Comparison of ENCODE assay signal across 10 mouse cellular contexts in the genomic region with DNA sequence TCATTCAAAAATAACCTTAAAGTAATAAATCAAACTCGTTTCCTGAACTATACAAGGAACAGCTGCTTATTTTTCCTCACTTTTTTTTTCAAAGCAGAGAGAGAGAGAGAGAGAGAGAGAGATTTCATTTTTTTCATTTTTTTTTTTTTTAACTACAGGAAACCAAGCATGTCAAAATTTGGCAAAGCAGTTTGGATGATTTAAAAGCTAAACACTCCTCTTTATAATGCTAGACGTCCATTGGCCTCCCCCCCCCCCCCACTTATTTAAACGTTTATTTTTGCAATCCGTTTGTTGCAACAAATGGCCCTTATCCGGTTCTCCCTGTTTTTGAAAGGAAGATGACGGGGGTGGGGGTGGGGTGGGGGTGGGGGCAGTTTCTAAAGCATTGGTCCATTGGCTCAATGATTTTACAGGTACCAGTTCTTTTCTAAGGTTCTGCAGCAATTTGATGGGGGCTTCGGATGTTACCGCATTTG. TPM values are rescaled to one million over a fixed set of nuclear protein-coding genes. Genes with fewer than 3 reads are reported as not detected.
DNase-seq lines count a peak whose midpoint lies in the region; ATAC-seq and TF ChIP-seq lines count a peak whose summit lies in the region.
"Had no signal": no experiment of that assay in that cellular context is flagged by ENCODE, and none has a peak within 500 bp of the region (broad histone marks: within the 10 kb centered on the region; RNA-seq: fewer than 3 reads in every experiment).

No protein-coding gene starts in this region.

- no peak for DNase-seq in heart, embryonic 10.5 days (ENCODE audit: low spot score)
- no peak for DNase-seq in heart, adult 18-20 months
- peak; percentile 73 for DNase-seq in 416B (ENCODE audit: low read depth)
- no peak for DNase-seq in forebrain, postnatal 0 days
- no peak for DNase-seq in liver, embryonic 13.5 days
- no peak for DNase-seq in layer of hippocampus, adult 11-12 months (ENCODE audit: low spot score)
- no peak for DNase-seq in cerebellum, adult 2 months
- DNase-seq in B cell, adult 2 months = no peak
- DNase-seq: cerebellum, adult 9-11 months; gastrocnemius, postnatal 25 days had no signal

- H3K4me2 ChIP-seq in forebrain, postnatal 0 days (ENCODE audit: low read depth) = peak overlapping the region; percentile 35
- H3K4me2 ChIP-seq in liver, embryonic 13.5 days = 0 out of 2 replicates have a peak overlapping the region, but pooled peaks have one; percentile 13

- no peak for TF ChIP-seq CTCF in forebrain, postnatal 0 days (IDR thresholded peaks at IDR 0.05; ENCODE audit: low read depth)
- no peak for TF ChIP-seq CTCF in cerebellum, adult 2 months (IDR thresholded peaks at IDR 0.05; ENCODE audit: borderline replicate concordance, insufficient read depth, low read depth, low read length)

- H3K27ac ChIP-seq in heart, embryonic 10.5 days = peak overlapping the region; percentile 83
- no peak overlapping the region for H3K27ac ChIP-seq in forebrain, postnatal 0 days (ENCODE audit: low read depth, low read length)
- no peak overlapping the region for H3K27ac ChIP-seq in liver, embryonic 13.5 days
- H3K27ac ChIP-seq in cerebellum, adult 2 months (ENCODE audit: insufficient read depth, low read length) = no peak overlapping the region

- ATAC-seq in forebrain, postnatal 0 days = no peak
- ATAC-seq in liver, embryonic 13.5 days (ENCODE audit: low read depth) = no peak

- no peak overlapping the region for H3K9ac ChIP-seq in forebrain, postnatal 0 days
- no peak overlapping the region for H3K9ac ChIP-seq in liver, embryonic 13.5 days

- no peaks in the 10 kb centered on the region for H3K27me3 ChIP-seq in heart, embryonic 10.5 days (ENCODE audit: insufficient read depth, poor library complexity, severe bottlenecking)
- no peaks in the 10 kb centered on the region for H3K27me3 ChIP-seq in forebrain, postnatal 0 days (ENCODE audit: insufficient read depth, low read length)
- H3K27me3 ChIP-seq in liver, embryonic 13.5 days = 0 out of 2 replicates have a peak, but pooled peaks cover 3% of the 10 kb centered on the region
- H3K27me3 ChIP-seq in cerebellum, adult 2 months (ENCODE audit: control insufficient read depth, insufficient read depth, low read length) = no peaks in the 10 kb centered on the region

- WGBS in heart, embryonic 10.5 days = 5% methylated on average over 8 of the region's 8 CpGs
- WGBS in forebrain, postnatal 0 days = 15% methylated on average over 8 of the region's 8 CpGs
- 15% methylated on average over 8 of the region's 8 CpGs for WGBS in liver, embryonic 13.5 days (ENCODE audit: insufficient replicate concordance)
- 45% methylated on average over 8 of the region's 8 CpGs for WGBS in cerebellum, adult 2 months

- H3K4me1 ChIP-seq in heart, embryonic 10.5 days = peaks cover 28% of the 10 kb centered on the region
- H3K4me1 ChIP-seq in forebrain, postnatal 0 days (ENCODE audit: insufficient read depth) = no peaks in the 10 kb centered on the region
- peaks cover 7% of the 10 kb centered on the region; the same call in 1 of the 2 replicates for H3K4me1 ChIP-seq in liver, embryonic 13.5 days (replicated peaks)
- H3K4me1 ChIP-seq in cerebellum, adult 2 months (ENCODE audit: control insufficient read depth, insufficient read depth, low read length) = no peaks in the 10 kb centered on the region

- no peaks in the 10 kb centered on the region for H3K36me3 ChIP-seq in heart, embryonic 10.5 days
- no peaks in the 10 kb centered on the region for H3K36me3 ChIP-seq in forebrain, postnatal 0 days (ENCODE audit: insufficient read depth)
- H3K36me3 ChIP-seq in liver, embryonic 13.5 days = no peaks in the 10 kb centered on the region

- H3K4me3 ChIP-seq in heart, embryonic 10.5 days = peak overlapping the region; percentile 46; the same call in 1 of the 2 replicates
- H3K4me3 ChIP-seq in forebrain, postnatal 0 days (ENCODE audit: low read depth, low read length) = 0 out of 2 replicates have a peak overlapping the region, but pooled peaks have one; percentile 1
- no peak overlapping the region for H3K4me3 ChIP-seq in liver, embryonic 13.5 days (replicated peaks)
- H3K4me3 ChIP-seq in cerebellum, adult 2 months (replicated peaks; ENCODE audit: insufficient read depth, low read depth, low read length) = no peak overlapping the region

- no peak for TF ChIP-seq POLR2A in cerebellum, adult 2 months (IDR thresholded peaks at IDR 0.05; ENCODE audit: borderline replicate concordance, insufficient read depth, low read length)

- H3K9me3 ChIP-seq in heart, embryonic 10.5 days = no peaks in the 10 kb centered on the region
- H3K9me3 ChIP-seq in forebrain, postnatal 0 days (ENCODE audit: low read length) = no peaks in the 10 kb centered on the region
- no peaks in the 10 kb centered on the region for H3K9me3 ChIP-seq in liver, embryonic 13.5 days (replicated peaks)

RNA-seq across cellular contexts. Expression of a gene that starts 24.6 kb away (rescaled TPM):
- polyA plus RNA-seq in heart, embryonic 10.5 days (2016; fragmentation: Nextera tagmentation; extraction: Ambion mirVana) = 23.9 and 48.3 TPM in 2 replicates
- total RNA-seq in heart, adult 18-20 months (2021) = 10 to 100 TPM; 17.5 to 21.0 TPM
- 22.8 and 26.3 TPM in 2 replicates for total RNA-seq in forebrain, postnatal 0 days (2014; rRNA removed)
- polyA plus RNA-seq in forebrain, postnatal 0 days (2015; fragmentation: Nextera tagmentation; extraction: Ambion mirVana) = 49.9 and 56.7 TPM in 2 replicates
- polyA plus RNA-seq in liver, embryonic 13.5 days (2015; fragmentation: Nextera tagmentation; extraction: Ambion mirVana) = 5.0 and 6.5 TPM in 2 replicates
- 38.1 and 39.8 TPM in 2 replicates for polyA plus RNA-seq in cerebellum, adult 2 months (2012; rRNA removed)

Comparison
In these comparisons a context has a peak if more than half of its experiments do, and no peak if none do; other contexts are left out.
1. H3K4me3 ChIP-seq: peak in heart, embryonic 10.5 days (single experiment) and forebrain, postnatal 0 days (single experiment); none in liver, embryonic 13.5 days (single experiment) and cerebellum, adult 2 months (single experiment).